24 mouse cellular contexts compared by ENCODE assay signal in genomic region chr13:39092058-39092457, GRCm38 (mm10).
"Had no signal": no experiment of that assay in that cellular context is flagged by ENCODE, and none has a peak within 500 bp of the region (broad histone marks: within the 10 kb centered on the region; RNA-seq: fewer than 3 reads in every experiment).

No protein-coding gene starts in this region.

- H3K9ac ChIP-seq: liver, postnatal 0 days; lung, embryonic 15.5 days; midbrain, embryonic 12.5 days; neural tube, embryonic 13.5 days; neural tube, embryonic 15.5 days; stomach, embryonic 15.5 days had no signal

- H3K27me3 ChIP-seq: lung, embryonic 15.5 days; megakaryocyte, embryonic 14.5 days; midbrain, embryonic 12.5 days; neural tube, embryonic 13.5 days; neural tube, embryonic 15.5 days; stomach, embryonic 15.5 days had no signal

- H3K4me1 ChIP-seq: lung, embryonic 15.5 days; megakaryocyte, embryonic 14.5 days; midbrain, embryonic 10.5 days; midbrain, embryonic 12.5 days; neural tube, embryonic 13.5 days; neural tube, embryonic 15.5 days; stomach, embryonic 15.5 days had no signal

- H3K4me3 ChIP-seq: lung, embryonic 15.5 days; megakaryocyte, embryonic 14.5 days; midbrain, embryonic 10.5 days; midbrain, embryonic 12.5 days; myocyte; neural tube, embryonic 13.5 days; neural tube, embryonic 15.5 days; stomach, embryonic 15.5 days had no signal

- ATAC-seq: liver, postnatal 0 days; lung, postnatal 0 days; midbrain, embryonic 16.5 days had no signal

- H3K4me2 ChIP-seq: lung, embryonic 15.5 days; midbrain, embryonic 12.5 days; neural tube, embryonic 13.5 days; neural tube, embryonic 15.5 days; stomach, embryonic 15.5 days had no signal

- H3K36me3 ChIP-seq: lung, embryonic 15.5 days; midbrain, embryonic 10.5 days; midbrain, embryonic 12.5 days; neural tube, embryonic 13.5 days; neural tube, embryonic 15.5 days; stomach, embryonic 15.5 days had no signal

- H3K9me3 ChIP-seq: lung, embryonic 15.5 days; midbrain, embryonic 10.5 days; midbrain, embryonic 12.5 days; neural tube, embryonic 13.5 days; neural tube, embryonic 15.5 days; stomach, embryonic 15.5 days had no signal

- DNase-seq: liver, postnatal 0 days; lung, adult 2 months; lung, postnatal 14 days; lung, postnatal 36 days; midbrain, embryonic 14.5 days; retina, postnatal 1 day; right cerebral cortex, adult 18-20 months; right cerebral cortex, postnatal 25 days; right cerebral cortex, postnatal 4 days; spleen, adult 18-20 months; thymus, adult 2 months; thymus, postnatal 36 days had no signal

- H3K27ac ChIP-seq: lung, embryonic 15.5 days; macrophage; midbrain, embryonic 10.5 days; midbrain, embryonic 12.5 days; neural tube, embryonic 13.5 days; neural tube, embryonic 15.5 days; stomach, embryonic 15.5 days; stomach, postnatal 0 days had no signal
